Mouse (Mus musculus) ovary, postnatal 14 days (tissue): Measurements from ENCODE around the gene Spg21.

Experiments
- DNase-seq: peaks from one replicate; pipeline ENCODE4 v3.0.0; 2022; ENCODE audit warnings: low spot score

Gene Spg21

DNA sequence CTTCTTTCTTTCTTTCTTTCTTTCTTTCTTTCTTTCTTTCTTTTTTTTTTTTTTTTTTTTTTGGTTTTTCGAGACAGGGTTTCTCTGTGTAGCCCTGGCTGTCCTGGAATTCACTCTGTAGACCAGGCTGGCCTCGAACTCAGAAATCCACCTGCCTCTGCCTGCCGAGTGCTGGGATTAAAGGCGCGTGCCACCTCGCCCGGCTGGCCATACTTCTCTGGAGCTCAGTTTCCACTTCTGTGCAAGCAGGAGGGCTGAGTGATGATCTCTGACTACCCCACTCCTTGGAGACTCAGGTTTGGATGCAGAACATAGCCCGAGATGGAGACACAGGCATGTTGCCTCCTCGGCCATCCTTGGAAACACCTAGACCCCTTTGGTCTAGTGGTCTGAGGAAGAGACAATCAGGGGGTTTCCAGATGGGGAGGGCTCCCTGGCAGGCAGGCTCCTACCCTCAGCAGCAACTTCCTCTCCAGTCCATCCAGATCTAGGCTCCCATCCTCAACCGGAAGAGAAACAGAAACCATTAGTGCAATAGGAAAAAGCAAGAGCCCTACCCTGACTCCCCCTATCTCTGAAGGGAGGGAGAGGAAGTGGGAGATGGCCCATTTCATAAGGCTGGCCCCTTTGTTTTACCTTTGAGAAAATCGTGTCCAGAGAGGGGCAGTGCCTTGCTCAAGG, 75.2 kb downstream of the Spg21 start:
- DNase-seq = no peak

GRCm38 (mm10) chr9:65536491-65536890, 75.7 kb downstream of the Spg21 start:
- no peak for DNase-seq
